Mouse (Mus musculus) v-Abl transformed pro-B cells (cell line): ENCODE data around the gene Zfp276.

ENCODE experiments used
- in situ Hi-C, 2 experiments: fragments of 400-800 bp; cut with MboI; formaldehyde crosslinking; loops; one replicate each; pipeline ENCODE4 v1.15.1; 2025; ENCODE audit not compliant: unreplicated experiment in 2 of 2

Gene Zfp276

GRCm38 (mm10) chr8:123284493-123284892, 30.5 kb downstream of the Zfp276 start:
- in situ Hi-C loops: loop anchor here (10.0 kb wide), 3 partner anchors 70 to 450 kb away; partner anchors contain the start of genes Chmp1a (in 1 of the 2) and Spata33 (in 1 of the 2)

GRCm38 (mm10) chr8:123287362-123287761, 33.4 kb downstream of the Zfp276 start:
- in situ Hi-C loops: loop anchor here (5.0 to 10.0 kb wide), 5 partner anchors 73 to 453 kb away; partner anchors contain the start of genes Chmp1a (in 2 of the 2) and Spata33 (in 2 of the 2)

GRCm38 (mm10) chr8:123290166-123290565, 36.2 kb downstream of the Zfp276 start:
- in situ Hi-C loops: no loop called here

- in situ Hi-C loops: no loop called here
Measured at GRCm38 (mm10) chr8:123290679-123291078, 36.7 kb downstream of the Zfp276 start.

- in situ Hi-C loops: no loop called here
Measured at GRCm38 (mm10) chr8:123291716-123292115, 37.7 kb downstream of the Zfp276 start.

- in situ Hi-C loops: no loop called here
Measured at GRCm38 (mm10) chr8:123292281-123292680, 38.3 kb downstream of the Zfp276 start.

- in situ Hi-C loops: no loop called here
Measured at GRCm38 (mm10) chr8:123292785-123293184, 38.8 kb downstream of the Zfp276 start.

GRCm38 (mm10) chr8:123298301-123298700, 44.3 kb downstream of the Zfp276 start:
- in situ Hi-C loops: no loop called here

GRCm38 (mm10) chr8:123308738-123309137, 54.7 kb downstream of the Zfp276 start:
- in situ Hi-C loops: no loop called here

GRCm38 (mm10) chr8:123317781-123318466, 63.9 kb downstream of the Zfp276 start:
- in situ Hi-C loops: no loop called here

- in situ Hi-C loops: no loop called here
Measured at GRCm38 (mm10) chr8:123318467-123318911, 64.5 kb downstream of the Zfp276 start, which contains the start of gene Fanca. Gene Fanca (minus strand): TSS chr8:123318576.
